Mouse (Mus musculus) adrenal gland, postnatal 4 days (tissue): ENCODE data around the gene Fdps. TPM values are rescaled to one million over a fixed set of nuclear protein-coding genes. Genes with fewer than 3 reads are reported as not detected.
"Not testable (repeated sequence)": the region's sequence is repeated elsewhere in the genome, so short reads cannot be mapped to it uniquely, and the experiment has no call there.

Experiments used
- DNase-seq, 2 experiments: peaks; one replicate each; pipeline ENCODE4 v3.0.0; 2021 to 2022; ENCODE audit warnings: low spot score in 2 of 2, mixed read lengths in 2 of 2
- total RNA-seq, 2 experiments: library from RNA; stranded (reverse); gene quantifications; 2 replicates each; pipeline ENCODE4 v1.2.3; 2021

Gene Fdps
- total RNA-seq, 2 experiments from 2014 or later: 79.4 to 85.0 TPM

GRCm38 (mm10) chr3:89103291-89103595, 1.5 kb upstream of the Fdps start:
- DNase-seq: no peak

GRCm38 (mm10) chr3:89102495-89103290, 934 bp upstream of the Fdps start:
- no peak for DNase-seq

- DNase-seq: no peak
Observed at GRCm38 (mm10) chr3:89101459-89101811, 324 bp downstream of the Fdps start.

GRCm38 (mm10) chr3:89100811-89101210, 948 bp downstream of the Fdps start, which contains the start of gene Gm43738:
TSS of gene Gm43738 (minus strand) at chr3:89101099.
- no peak for DNase-seq

GRCm38 (mm10) chr3:89094021-89094420, 7.7 kb downstream of the Fdps start:
- DNase-seq: no peak

- DNase-seq: peak; percentile 60 to 69
Observed at GRCm38 (mm10) chr3:89093175-89093574, 8.6 kb downstream of the Fdps start, which contains the start of gene Rusc1. TSS of gene Rusc1 (minus strand) at chr3:89093311.

DNA sequence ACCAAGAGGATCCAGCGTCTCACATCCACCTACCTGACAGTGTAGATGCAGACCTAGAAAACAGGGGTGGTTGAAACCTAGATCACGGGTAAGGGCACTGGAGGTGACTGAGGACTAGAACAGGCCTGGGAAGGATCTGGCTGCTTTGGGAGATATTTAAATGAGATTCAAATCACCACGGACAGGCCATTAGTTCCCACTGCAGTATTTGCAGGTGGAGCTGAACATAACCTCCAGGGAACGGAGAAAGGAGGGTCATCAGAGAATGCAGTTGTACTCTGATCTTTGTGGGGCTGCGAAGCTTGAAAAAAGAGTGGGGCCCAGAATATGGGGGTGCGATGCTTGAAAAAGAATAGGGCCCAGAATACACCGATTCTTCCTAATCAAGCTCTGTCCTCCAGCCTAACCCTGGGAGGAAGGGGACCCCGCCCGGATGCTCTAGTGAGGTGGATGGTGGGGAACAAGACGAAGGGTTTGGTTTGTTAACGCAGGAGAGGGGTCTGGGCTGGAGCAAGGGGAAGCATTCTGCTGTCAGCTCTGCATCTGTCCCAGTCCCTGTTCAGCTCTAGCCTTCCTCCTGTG, 9.2 kb downstream of the Fdps start:
- no peak for DNase-seq

GRCm38 (mm10) chr3:89091811-89092508, 9.8 kb downstream of the Fdps start:
- no peak for DNase-seq

DNA sequence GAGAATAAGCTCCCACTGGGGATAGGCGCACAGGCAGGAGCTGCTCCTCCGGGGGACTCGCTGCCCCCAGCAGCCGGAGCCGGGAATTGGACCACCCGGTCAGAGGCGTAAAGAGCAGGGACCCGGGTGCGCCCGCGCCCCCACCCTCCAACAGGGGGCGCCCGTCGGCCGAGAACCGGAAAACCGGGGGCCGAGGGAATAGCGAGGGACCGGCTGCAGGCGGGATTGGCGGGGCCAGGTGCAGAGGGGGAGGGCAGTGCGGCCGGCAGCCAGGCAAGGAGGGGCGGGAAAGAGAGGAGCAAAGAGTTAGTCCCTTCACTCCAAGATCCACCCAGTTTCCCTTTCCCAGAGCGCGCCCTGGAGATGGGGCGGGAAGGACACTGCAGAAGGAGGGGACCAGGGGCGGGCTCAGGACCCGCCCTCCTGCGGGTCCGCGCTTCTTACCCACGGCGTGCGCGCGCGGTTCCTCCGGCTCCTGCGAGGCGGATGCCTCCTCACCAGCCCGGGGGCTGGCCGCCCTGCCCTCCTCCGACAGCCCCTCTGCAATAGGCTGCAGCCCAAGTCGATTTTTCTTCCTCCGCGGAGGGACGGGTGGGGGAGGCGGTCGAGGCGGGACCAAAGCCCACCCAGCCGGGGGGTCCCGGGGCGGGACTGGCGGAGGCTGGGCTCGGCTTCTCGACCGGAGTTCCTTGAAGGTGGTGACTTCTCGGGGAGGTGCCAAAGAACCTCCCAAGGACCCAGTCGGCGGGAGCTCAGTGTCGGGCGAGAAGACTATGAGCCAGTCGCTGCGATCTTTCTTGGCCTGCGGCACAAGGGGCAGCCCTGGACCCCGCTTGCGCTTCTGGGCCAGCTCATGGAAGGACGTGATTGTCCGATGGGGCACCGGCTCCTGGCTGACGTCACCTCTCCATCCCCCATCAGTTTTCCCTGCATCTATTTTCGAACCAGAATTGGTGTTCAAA, 10.8 kb downstream of the Fdps start:
- DNase-seq: peak; percentile 71 to 81

DNA sequence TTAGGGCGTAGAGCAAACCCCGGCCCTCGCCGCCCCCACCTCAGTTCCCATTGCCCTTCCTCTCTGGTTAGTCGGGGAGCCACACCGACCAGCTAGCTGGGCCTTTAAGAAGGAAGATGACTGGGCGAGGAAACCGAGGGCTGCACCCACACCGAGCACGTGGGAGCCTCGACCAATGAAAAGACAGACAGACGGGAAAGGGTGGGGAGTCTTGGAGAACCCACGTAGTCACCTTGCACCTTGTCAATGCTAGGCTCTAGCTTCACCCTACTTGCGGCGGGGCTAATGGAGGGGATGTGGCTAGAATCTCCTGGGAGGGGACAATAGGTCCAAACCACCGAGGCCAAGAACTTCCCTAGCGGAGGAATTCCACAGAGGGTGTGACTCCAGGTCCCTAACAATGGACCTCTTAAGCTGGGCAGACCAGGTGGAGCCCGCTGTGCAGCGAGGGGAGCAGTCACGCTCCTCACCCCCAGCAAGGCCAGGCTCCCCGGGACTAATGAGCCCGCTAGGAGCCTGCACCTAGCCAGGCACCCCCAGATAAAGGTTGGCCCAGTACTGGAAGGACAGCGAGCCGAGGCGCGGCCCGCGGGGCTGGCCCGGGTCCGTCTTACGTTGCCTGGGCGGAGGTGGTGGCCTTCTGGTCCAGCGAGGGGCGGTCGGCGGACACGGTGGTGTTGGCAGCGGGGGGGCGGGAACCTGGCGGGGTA, 11.7 kb downstream of the Fdps start:
- DNase-seq: peak; percentile 62 to 67

DNA sequence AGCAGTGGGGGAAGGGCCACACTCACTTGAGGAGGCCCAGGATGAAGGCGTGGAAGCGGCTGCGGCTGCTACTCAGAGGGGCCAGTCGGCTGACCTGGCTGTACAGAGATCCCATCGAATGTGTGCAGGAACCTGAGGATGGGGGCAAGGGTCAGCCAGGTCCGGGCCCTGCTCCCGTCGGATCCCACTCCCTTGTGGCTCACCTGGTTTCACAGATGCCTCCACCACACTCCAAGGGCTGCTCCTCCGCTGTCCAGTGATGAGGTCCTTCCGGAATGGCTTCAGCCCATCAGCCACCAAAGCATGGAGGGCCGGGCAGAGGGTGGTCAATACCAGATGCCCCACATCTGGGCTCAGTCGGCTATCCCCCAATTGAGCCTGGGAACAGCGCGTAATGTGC, 12.8 kb downstream of the Fdps start:
- no peak for DNase-seq

GRCm38 (mm10) chr3:89087338-89088110, 14.2 kb downstream of the Fdps start:
- peak; percentile 49 to 76 for DNase-seq

DNA sequence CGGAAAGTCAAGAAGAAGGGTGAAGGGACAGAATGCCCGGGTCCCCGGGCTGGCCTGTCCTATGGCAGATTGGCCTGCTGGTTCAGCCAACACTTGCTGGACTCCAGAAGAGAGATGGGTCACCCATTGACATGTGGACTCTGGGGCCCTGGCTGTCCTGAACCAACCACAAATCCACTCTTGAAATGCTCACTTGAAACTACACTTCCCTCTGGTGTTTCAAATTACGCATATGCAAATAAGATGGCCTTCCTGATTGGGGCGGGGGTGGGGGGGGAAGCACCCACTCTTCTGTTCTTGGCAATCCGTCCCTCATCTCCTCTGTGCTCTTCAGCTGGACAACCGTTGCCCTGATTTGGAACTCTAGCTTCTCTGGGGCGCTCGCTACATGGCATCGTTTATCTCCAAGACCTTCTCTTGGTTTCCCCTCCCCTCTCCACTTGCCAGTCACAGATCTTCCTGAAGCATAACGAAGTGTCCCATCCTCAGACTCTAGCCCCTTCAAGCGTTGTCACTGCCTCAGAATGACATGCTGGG, 17.0 kb downstream of the Fdps start:
- DNase-seq: no peak

- no peak for DNase-seq
Observed at GRCm38 (mm10) chr3:89084133-89084532, 17.6 kb downstream of the Fdps start.

GRCm38 (mm10) chr3:89082287-89082686, 19.5 kb downstream of the Fdps start:
- not testable (repeated sequence) for DNase-seq

DNA sequence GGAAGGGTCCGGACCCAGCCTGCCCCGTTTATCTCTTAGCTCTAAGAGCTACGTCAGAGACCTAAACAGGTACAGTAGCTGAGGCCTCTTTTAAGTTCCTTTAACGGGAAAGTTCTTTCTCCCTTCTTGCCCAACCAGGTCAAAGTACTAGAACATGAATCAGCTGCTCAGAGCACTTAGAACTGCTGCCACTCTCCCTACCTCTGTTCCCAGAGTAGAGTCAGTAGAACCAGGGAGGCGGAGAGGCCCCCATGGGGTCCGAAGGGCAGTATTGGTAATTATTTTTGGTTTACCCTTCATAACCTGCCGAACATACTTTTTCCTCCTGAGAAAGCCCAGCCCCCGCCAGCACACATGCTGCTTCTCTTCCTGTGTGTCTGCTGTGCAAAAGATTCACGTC, 24.4 kb downstream of the Fdps start:
- no peak for DNase-seq

DNA sequence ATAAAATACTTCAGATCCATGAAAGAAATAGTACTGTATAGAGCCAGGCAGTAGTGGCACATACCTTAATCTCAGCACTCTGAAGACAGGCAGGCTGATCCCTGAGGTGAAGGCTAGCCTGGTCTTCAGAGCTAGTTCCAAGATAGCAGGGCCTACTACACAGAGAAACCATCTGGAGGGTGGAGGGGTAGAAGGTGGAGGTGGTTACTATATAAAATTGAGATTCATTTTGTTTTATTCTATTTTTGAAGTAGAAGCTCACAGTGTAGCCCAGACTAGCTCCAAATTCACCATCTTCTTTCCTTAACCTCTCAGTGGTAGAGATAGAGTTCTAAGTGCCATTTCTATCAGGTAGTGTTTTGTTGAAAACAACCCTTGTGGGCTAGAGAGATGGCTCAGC, 34.5 kb downstream of the Fdps start:
- no peak for DNase-seq

- no peak for DNase-seq
Observed at GRCm38 (mm10) chr3:89061696-89062095, 40.1 kb downstream of the Fdps start.

DNA sequence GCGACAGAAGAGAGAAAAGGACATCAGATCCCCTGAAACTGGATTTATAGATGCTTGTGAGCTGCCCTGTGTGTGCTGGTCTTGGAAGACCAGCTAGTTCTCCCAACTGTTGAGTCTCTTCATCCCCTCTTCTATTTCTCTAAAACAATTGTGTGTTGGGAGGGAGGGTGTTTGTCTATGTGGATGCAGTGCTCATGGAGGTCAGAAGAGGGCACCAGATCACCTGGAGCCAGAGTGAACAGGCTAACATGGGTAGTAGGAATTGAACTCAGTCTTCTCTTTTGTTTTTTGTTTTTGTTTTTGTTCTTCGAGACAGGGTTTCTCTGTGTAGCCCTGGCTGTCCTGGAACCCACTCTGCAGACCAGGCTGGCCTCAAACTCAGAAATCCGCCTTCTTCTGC, 43.0 kb downstream of the Fdps start:
- DNase-seq: no peak

DNA sequence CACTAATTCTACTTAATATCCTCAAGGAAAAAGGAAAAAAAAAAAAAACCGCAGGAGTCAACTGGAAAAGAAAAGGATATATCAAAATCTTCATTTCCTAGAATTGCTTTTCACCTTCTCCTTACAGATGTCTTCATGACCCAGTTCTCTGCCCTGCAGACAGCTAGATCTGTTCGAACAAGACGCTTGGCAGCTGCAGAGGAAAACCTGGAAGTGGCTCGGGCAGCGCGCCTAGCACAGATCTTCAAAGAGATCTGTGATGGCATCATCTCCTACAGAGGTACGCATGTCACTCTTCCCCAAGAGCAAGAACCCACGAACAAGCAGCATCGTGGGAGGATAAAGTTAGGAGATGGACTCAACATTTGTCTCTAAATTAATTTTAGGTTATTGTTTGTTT, 43.4 kb downstream of the Fdps start:
- no peak for DNase-seq
